8 mouse cellular contexts compared by ENCODE assay signal in the genomic region with DNA sequence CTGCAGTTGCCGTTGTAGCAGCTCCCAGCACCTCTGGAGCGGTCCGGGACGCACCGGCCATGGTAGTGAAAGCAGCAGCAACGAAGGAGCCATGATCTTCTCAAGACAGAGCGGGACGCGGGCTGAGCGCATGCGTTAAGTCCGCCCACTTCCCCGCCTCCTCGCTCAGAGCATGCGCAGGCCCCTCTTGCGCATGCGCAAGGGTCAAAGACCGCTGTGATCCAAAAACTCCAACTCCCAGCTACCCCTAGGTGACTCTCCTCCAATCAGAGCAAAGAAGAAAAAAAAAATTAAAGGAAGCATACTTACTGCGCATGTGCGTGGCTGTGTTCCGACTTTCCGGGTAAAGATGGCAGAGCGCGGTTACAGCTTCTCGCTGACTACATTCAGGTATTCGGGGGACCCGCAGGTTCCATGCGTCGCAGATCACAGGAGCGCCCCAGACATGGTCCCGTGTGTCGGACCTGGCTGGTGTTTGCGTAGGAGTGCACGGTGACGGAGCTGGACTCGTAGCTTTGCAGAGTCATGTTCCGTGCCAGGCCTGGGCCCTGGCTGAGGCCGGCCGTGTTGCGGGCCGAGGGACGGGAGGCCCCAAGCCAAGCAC. TPM values are rescaled to one million over a fixed set of nuclear protein-coding genes. Genes with fewer than 3 reads are reported as not detected.
DNase-seq lines count a peak whose midpoint lies in the region; ATAC-seq lines count a peak whose summit lies in the region.

A gene (minus strand): TSS at position 240 of the 604 bp plus-strand sequence.
A gene (plus strand): TSS at position 315 of the 604 bp plus-strand sequence.

- peak; percentile 99 for ATAC-seq in hindbrain, embryonic 14.5 days (ENCODE audit: low FRiP score)

- DNase-seq in R1 (ENCODE audit: low read depth, low spot score): peak; percentile 97
- DNase-seq in cerebellum, postnatal 25 days: peak; percentile 97
- peak; percentile 87 to 93 for DNase-seq in frontal cortex, postnatal 25 days (ENCODE audit: low spot score in 2 of 2)
- peak; percentile 100 for DNase-seq in hindbrain, embryonic 14.5 days (ENCODE audit: low spot score)
- peak; percentile 98 for DNase-seq in layer of hippocampus, postnatal 36 days
- peak; percentile 96 for DNase-seq in lung, postnatal 36 days
- peak; percentile 99 for DNase-seq in retina, postnatal 1 day
- DNase-seq in urinary bladder, adult 18-20 months (ENCODE audit: low spot score in 2 of 2): peak; percentile 95 to 97

- peaks cover 35% of the 10 kb centered on the region for H3K36me3 ChIP-seq in hindbrain, embryonic 14.5 days (replicated peaks; ENCODE audit: control insufficient read depth, insufficient read depth)

- H3K4me2 ChIP-seq in hindbrain, embryonic 14.5 days (replicated peaks): peak within 1 kb of the TSS; percentile 82

- no peaks in the 10 kb centered on the region for H3K27me3 ChIP-seq in hindbrain, embryonic 14.5 days (ENCODE audit: control insufficient read depth, insufficient read depth, low read length)

- H3K9ac ChIP-seq in hindbrain, embryonic 14.5 days: peak within 1 kb of the TSS; percentile 94

- WGBS in hindbrain, embryonic 14.5 days: under 1% methylated on average over 42 of the region's 42 CpGs

- H3K4me1 ChIP-seq in hindbrain, embryonic 14.5 days (replicated peaks; ENCODE audit: control insufficient read depth, insufficient read depth, low read length): peaks cover 14% of the 10 kb centered on the region; the same call in 1 of the 2 replicates

- H3K4me3 ChIP-seq in hindbrain, embryonic 14.5 days (replicated peaks; ENCODE audit: low read length): peak within 1 kb of the TSS; percentile 82

- H3K9me3 ChIP-seq in hindbrain, embryonic 14.5 days (ENCODE audit: control insufficient read depth, low read length): no peaks in the 10 kb centered on the region

- H3K27ac ChIP-seq in hindbrain, embryonic 14.5 days: peak within 1 kb of the TSS; percentile 66

RNA-seq across cellular contexts. Expression of the first gene that starts in this region (rescaled TPM):
- 114 and 122 TPM in 2 replicates for polyA plus RNA-seq in hindbrain, embryonic 14.5 days (2014; fragmentation: Nextera tagmentation; extraction: Ambion mirVana)
- total RNA-seq in layer of hippocampus, postnatal 36 days (2021): 10 to 100 TPM; 27.6 to 35.0 TPM

RNA-seq across cellular contexts. Expression of the second gene that starts in this region (rescaled TPM):
- 167 and 185 TPM in 2 replicates for polyA plus RNA-seq in hindbrain, embryonic 14.5 days (2014; fragmentation: Nextera tagmentation; extraction: Ambion mirVana)
- total RNA-seq in layer of hippocampus, postnatal 36 days (2021): 10 to 100 TPM; 63.1 to 66.8 TPM

Comparison
In these comparisons a context has a peak if more than half of its experiments do, and no peak if none do; other contexts are left out.
1. Peak in every context shown above with its lines: DNase-seq, ATAC-seq, H3K4me3 ChIP-seq and H3K27ac ChIP-seq.